Mouse (Mus musculus): Measurements from ENCODE around the gene Alk. TPM values are rescaled to one million over a fixed set of nuclear protein-coding genes. Genes with fewer than 3 reads are reported as not detected.

Gene Alk
- polyA plus RNA-seq, 1 experiment from 2014 or later: 0.07 TPM

DNA sequence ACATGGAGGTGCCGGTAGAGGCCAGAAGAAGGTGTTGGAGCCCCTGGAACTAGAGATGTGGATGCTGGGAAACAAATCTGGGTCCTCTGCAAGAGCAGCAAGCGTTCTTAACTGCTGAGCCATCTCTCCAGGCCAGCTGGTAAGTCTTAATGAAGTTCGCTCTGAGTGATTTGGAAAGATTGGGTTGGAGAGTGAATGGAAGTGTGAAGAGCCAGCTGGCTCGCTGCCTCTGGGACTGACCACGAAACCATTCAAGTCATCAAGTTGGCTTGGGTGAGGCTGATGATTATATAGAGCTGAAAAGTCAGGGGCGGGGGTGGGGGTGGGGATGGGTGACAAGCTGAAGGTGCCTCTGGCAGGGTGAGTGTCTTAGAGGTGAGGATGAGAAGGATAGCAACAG is 599.1 kb downstream of the Alk start:
- WGBS (ENCODE audit: insufficient replicate concordance): 74% methylated on average over 6 of the region's 6 CpGs
- no peaks in the 10 kb centered on the region for H3K4me1 ChIP-seq (ENCODE audit: insufficient read depth)
- no peaks in the 10 kb centered on the region for H3K36me3 ChIP-seq (replicated peaks; ENCODE audit: insufficient read depth, low read length)
- H3K4me2 ChIP-seq (ENCODE audit: low read depth, low read length): no peak overlapping the region
- no peaks in the 10 kb centered on the region for H3K27me3 ChIP-seq (ENCODE audit: insufficient read depth, low read length)
- no peak for TF ChIP-seq EP300 (IDR thresholded peaks at IDR 0.05; ENCODE audit: low read depth)
- TF ChIP-seq CTCF (IDR thresholded peaks at IDR 0.05; ENCODE audit: low read depth): no peak
- ATAC-seq (no peak), DNase-seq (no peak)
- no peak overlapping the region for H3K4me3 ChIP-seq (ENCODE audit: low read depth, low read length)
- H3K27ac ChIP-seq (ENCODE audit: low read depth): no peak overlapping the region
- H3K9me3 ChIP-seq (ENCODE audit: low read length): no peaks in the 10 kb centered on the region
- no peak overlapping the region for H3K9ac ChIP-seq (replicated peaks)

GRCm38 (mm10) chr17:71999527-72000482 is 604.6 kb downstream of the Alk start:
- TF ChIP-seq EP300 (IDR thresholded peaks at IDR 0.05; ENCODE audit: low read depth) (no peak), CTCF (IDR thresholded peaks at IDR 0.05; ENCODE audit: low read depth) (no peak)
- 62% methylated on average over 5 of the region's 5 CpGs for WGBS (ENCODE audit: insufficient replicate concordance)
- DNase-seq (no peak), ATAC-seq (no peak)
- H3K27ac ChIP-seq (ENCODE audit: low read depth): no peak overlapping the region
- no peaks in the 10 kb centered on the region for H3K27me3 ChIP-seq (ENCODE audit: insufficient read depth, low read length)
- H3K4me2 ChIP-seq (ENCODE audit: low read depth, low read length): no peak overlapping the region
- H3K9ac ChIP-seq (replicated peaks): no peak overlapping the region
- H3K36me3 ChIP-seq (replicated peaks; ENCODE audit: insufficient read depth, low read length): no peaks in the 10 kb centered on the region
- H3K9me3 ChIP-seq (ENCODE audit: low read length): no peaks in the 10 kb centered on the region
- no peak overlapping the region for H3K4me3 ChIP-seq (ENCODE audit: low read depth, low read length)
- H3K4me1 ChIP-seq (ENCODE audit: insufficient read depth): no peaks in the 10 kb centered on the region

GRCm38 (mm10) chr17:71997680-71998079 is 606.7 kb downstream of the Alk start:
- 87% methylated on average over 3 of the region's 3 CpGs for WGBS (ENCODE audit: insufficient replicate concordance)
- no peak overlapping the region for H3K9ac ChIP-seq (replicated peaks)
- DNase-seq (no peak), ATAC-seq (no peak)
- no peak overlapping the region for H3K4me2 ChIP-seq (ENCODE audit: low read depth, low read length)
- H3K36me3 ChIP-seq (replicated peaks; ENCODE audit: insufficient read depth, low read length): no peaks in the 10 kb centered on the region
- no peak overlapping the region for H3K27ac ChIP-seq (ENCODE audit: low read depth)
- no peaks in the 10 kb centered on the region for H3K27me3 ChIP-seq (ENCODE audit: insufficient read depth, low read length)
- H3K9me3 ChIP-seq (ENCODE audit: low read length): no peaks in the 10 kb centered on the region
- H3K4me1 ChIP-seq (ENCODE audit: insufficient read depth): no peaks in the 10 kb centered on the region
- no peak overlapping the region for H3K4me3 ChIP-seq (ENCODE audit: low read depth, low read length)
- no peak for TF ChIP-seq CTCF (IDR thresholded peaks at IDR 0.05; ENCODE audit: low read depth)
- no peak for TF ChIP-seq EP300 (IDR thresholded peaks at IDR 0.05; ENCODE audit: low read depth)

DNA sequence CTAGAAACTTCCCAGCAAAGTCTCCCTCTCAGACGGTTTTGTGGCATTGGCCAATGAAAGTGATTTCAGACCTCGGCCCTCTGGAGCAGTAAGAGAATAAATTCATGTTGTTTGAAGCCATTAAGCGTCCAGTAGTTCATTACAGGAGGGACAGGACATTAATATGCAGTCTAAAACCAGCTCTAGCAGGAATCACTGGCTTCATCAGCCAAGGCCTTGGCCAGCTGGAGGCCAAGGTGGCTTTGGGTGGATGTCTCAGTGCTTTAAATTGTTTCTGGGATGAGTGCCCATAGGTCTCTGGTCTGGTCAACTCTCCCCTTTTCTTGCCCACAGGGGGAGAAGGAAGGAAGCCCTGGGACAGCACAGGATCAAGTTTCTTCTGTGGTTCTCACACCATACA is 608.9 kb downstream of the Alk start:
- Histone ChIP-seq H3K4me3 (ENCODE audit: low read depth, low read length) (no peak overlapping the region), H3K36me3 (replicated peaks; ENCODE audit: insufficient read depth, low read length) (no peaks in the 10 kb centered on the region), H3K9ac (replicated peaks) (no peak overlapping the region), H3K4me2 (ENCODE audit: low read depth, low read length) (no peak overlapping the region), H3K27me3 (ENCODE audit: insufficient read depth, low read length) (no peaks in the 10 kb centered on the region), H3K27ac (ENCODE audit: low read depth) (no peak overlapping the region), H3K4me1 (ENCODE audit: insufficient read depth) (no peaks in the 10 kb centered on the region), H3K9me3 (ENCODE audit: low read length) (no peaks in the 10 kb centered on the region)
- 56% methylated on average over 3 of the region's 3 CpGs for WGBS (ENCODE audit: insufficient replicate concordance)
- ATAC-seq (no peak), DNase-seq (no peak)
- TF ChIP-seq CTCF (IDR thresholded peaks at IDR 0.05; ENCODE audit: low read depth): no peak

DNA sequence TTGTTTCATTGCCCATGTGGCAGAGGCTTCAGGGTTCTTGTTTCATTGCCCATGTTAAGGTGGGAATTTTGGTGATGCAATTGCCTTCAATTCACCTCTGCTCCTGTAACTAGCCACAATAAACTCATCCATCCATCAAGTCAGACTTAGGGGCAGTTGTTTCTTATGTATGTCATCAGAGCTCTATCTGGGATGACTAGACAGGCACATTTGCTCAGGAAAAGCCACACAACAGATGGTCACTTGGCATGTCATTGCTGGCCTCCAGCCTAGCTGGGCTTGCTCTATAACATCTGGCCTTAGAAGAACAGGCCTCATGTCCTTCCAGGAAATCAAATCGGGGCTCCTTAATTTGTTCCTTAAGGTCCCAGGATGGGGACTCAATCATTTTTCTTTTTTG is 610.3 kb downstream of the Alk start:
- H3K36me3 ChIP-seq (replicated peaks; ENCODE audit: insufficient read depth, low read length): no peaks in the 10 kb centered on the region
- 70% methylated on average over 1 of the region's 1 CpGs for WGBS (ENCODE audit: insufficient replicate concordance)
- no peak overlapping the region for H3K4me3 ChIP-seq (ENCODE audit: low read depth, low read length)
- no peak overlapping the region for H3K9ac ChIP-seq (replicated peaks)
- H3K9me3 ChIP-seq (ENCODE audit: low read length): no peaks in the 10 kb centered on the region
- ATAC-seq (no peak), DNase-seq (no peak)
- H3K4me1 ChIP-seq (ENCODE audit: insufficient read depth): no peaks in the 10 kb centered on the region
- H3K27me3 ChIP-seq (ENCODE audit: insufficient read depth, low read length): no peaks in the 10 kb centered on the region
- no peak overlapping the region for H3K27ac ChIP-seq (ENCODE audit: low read depth)
- TF ChIP-seq EP300 (IDR thresholded peaks at IDR 0.05; ENCODE audit: low read depth): no peak
- no peak overlapping the region for H3K4me2 ChIP-seq (ENCODE audit: low read depth, low read length)

GRCm38 (mm10) chr17:71993011-71993410 is 611.4 kb downstream of the Alk start:
- no peak for DNase-seq
- Histone ChIP-seq H3K4me2 (ENCODE audit: low read depth, low read length) (no peak overlapping the region), H3K27me3 (ENCODE audit: insufficient read depth, low read length) (no peaks in the 10 kb centered on the region), H3K27ac (ENCODE audit: low read depth) (no peak overlapping the region), H3K36me3 (replicated peaks; ENCODE audit: insufficient read depth, low read length) (no peaks in the 10 kb centered on the region), H3K9me3 (ENCODE audit: low read length) (no peaks in the 10 kb centered on the region), H3K4me3 (ENCODE audit: low read depth, low read length) (no peak overlapping the region), H3K4me1 (ENCODE audit: insufficient read depth) (no peaks in the 10 kb centered on the region), H3K9ac (replicated peaks) (no peak overlapping the region)
- ATAC-seq: no peak
- TF ChIP-seq CTCF (IDR thresholded peaks at IDR 0.05; ENCODE audit: low read depth): no peak
- 85% methylated on average over 2 of the region's 2 CpGs for WGBS (ENCODE audit: insufficient replicate concordance)

Data from liver, postnatal 0 days (tissue).